Mouse (Mus musculus) erythroblast, embryonic 14.5 days (primary cell): ENCODE results near the gene Gm49321.

Experiments used
- GATA1 ChIP-seq: IDR thresholded peaks from 2 replicates; pipeline ENCODE4 v1.6.1; 2012; ENCODE audit warnings: low read length, inconsistent platforms, mixed read lengths
- TAL1 ChIP-seq: IDR thresholded peaks from 3 replicates; pipeline ENCODE4 v1.6.1; 2012; ENCODE audit warnings: low read length, inconsistent platforms, mixed read lengths

DNA sequence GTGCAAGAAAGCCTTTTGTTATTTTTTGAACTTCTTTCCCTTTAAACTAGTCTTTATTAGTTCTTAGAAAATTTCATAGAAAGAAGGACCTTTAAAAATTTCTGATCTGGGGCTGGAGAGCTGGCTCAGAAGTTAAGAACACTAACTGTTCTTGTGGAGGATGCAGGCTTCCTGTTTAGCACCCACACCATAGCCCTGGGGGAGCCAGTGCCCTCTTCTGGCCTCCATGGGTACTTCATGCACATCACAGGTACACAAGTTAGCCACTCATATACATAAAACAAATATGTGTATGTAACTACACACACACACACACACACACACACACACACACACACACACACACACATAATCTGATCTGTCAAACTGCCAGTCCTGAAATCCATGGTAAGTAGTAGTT, 52.1 kb downstream of the Gm49321 start:
- TF ChIP-seq GATA1, result no peak
- no peak for TF ChIP-seq TAL1
